Mouse (Mus musculus) intestine, embryonic 16.5 days (tissue): ENCODE measurements around the gene Wsb1. TPM values are rescaled to one million over a fixed set of nuclear protein-coding genes. Genes with fewer than 3 reads are reported as not detected.

Source experiments
- ATAC-seq: fragments of 200-750 bp; cut with Nextera tagmentation; 2 replicates; pipeline ENCODE4 v1.8.0; 2017; ENCODE audit warnings: moderate TSS enrichment, moderate library complexity
- H3K27ac ChIP-seq: fragments of 300-500 bp; sonication (generic); 2 replicates; pipeline ENCODE4 v1.5.1; 2014; ENCODE audit warnings: mild to moderate bottlenecking, low read length
- H3K27me3 ChIP-seq: fragments of 300-500 bp; sonication (generic); replicated peaks from 2 replicates; pipeline ENCODE4 v1.6.1; 2014; ENCODE audit warnings: low read length, control low read depth, mixed read lengths; ENCODE audit not compliant: control insufficient read depth, insufficient read depth
- H3K36me3 ChIP-seq: fragments of 300-500 bp; sonication (generic); 2 replicates; pipeline ENCODE4 v1.6.1; 2014; ENCODE audit warnings: low read length, control low read depth; ENCODE audit not compliant: control insufficient read depth, insufficient read depth
- H3K4me1 ChIP-seq: fragments of 300-500 bp; sonication (generic); 2 replicates; pipeline ENCODE4 v1.6.1; 2014; ENCODE audit warnings: low read length, control low read depth, mixed read lengths; ENCODE audit not compliant: control insufficient read depth, insufficient read depth
- H3K4me2 ChIP-seq: fragments of 300-500 bp; sonication (generic); 2 replicates; pipeline ENCODE4 v1.6.1; 2014; ENCODE audit warnings: low read depth, low read length, control low read depth
- H3K4me3 ChIP-seq: fragments of 300-500 bp; sonication (generic); 2 replicates; pipeline ENCODE4 v1.5.1; 2014; ENCODE audit warnings: mild to moderate bottlenecking, low read length
- H3K9ac ChIP-seq: fragments of 300-500 bp; sonication (generic); 2 replicates; pipeline ENCODE4 v1.6.1; 2014; ENCODE audit warnings: low read depth, low read length
- H3K9me3 ChIP-seq: fragments of 300-500 bp; sonication (generic); 2 replicates; pipeline ENCODE4 v1.6.1; 2016; ENCODE audit warnings: low read length, control low read depth; ENCODE audit not compliant: control insufficient read depth
- WGBS: fragments of 180-500 bp; shearing (Covaris S2); extraction: QIAGEN DNeasy Blood & Tissue Kit; methylation state at CpG from one replicate; pipeline ENCODE4 v1.1.7; 2014; 5-methylcytosine and 5-hydroxymethylcytosine counted together
- polyA plus RNA-seq: library from polyadenylated mRNA; unstranded; fragments of >200 nt; fragmentation: Nextera tagmentation; extraction: Ambion mirVana; gene quantifications from 2 replicates; pipeline ENCODE4 v1.2.1, GENCODE M21; 2015

The Wsb1 gene
- polyA plus RNA-seq, 1 experiment from 2014 or later: 158 TPM

- Histone ChIP-seq H3K36me3 (no peaks in the 10 kb centered on the region), H3K4me1 (peaks cover 47% of the 10 kb centered on the region), H3K9ac (no peak overlapping the region), H3K4me2 (no peak overlapping the region), H3K27me3 (no peaks in the 10 kb centered on the region), H3K4me3 (no peak overlapping the region), H3K27ac (peak overlapping the region; percentile 14; the same call in 1 of the 2 replicates), H3K9me3 (no peaks in the 10 kb centered on the region)
- no peak for ATAC-seq
- WGBS: 54% methylated on average over 5 of the region's 5 CpGs
Measured at GRCm38 (mm10) chr11:79291651-79292050, 37.2 kb upstream of the Wsb1 start.

GRCm38 (mm10) chr11:79290473-79290872, 36.0 kb upstream of the Wsb1 start:
- H3K9ac ChIP-seq: no peak overlapping the region
- H3K4me2 ChIP-seq: no peak overlapping the region
- H3K9me3 ChIP-seq: no peaks in the 10 kb centered on the region
- no peak for ATAC-seq
- no peak overlapping the region for H3K4me3 ChIP-seq
- H3K27me3 ChIP-seq: no peaks in the 10 kb centered on the region
- H3K36me3 ChIP-seq: no peaks in the 10 kb centered on the region
- peaks cover 50% of the 10 kb centered on the region for H3K4me1 ChIP-seq
- H3K27ac ChIP-seq: no peak overlapping the region
- WGBS: 48% methylated on average over 2 of the region's 2 CpGs

GRCm38 (mm10) chr11:79288913-79289640, 34.6 kb upstream of the Wsb1 start:
- WGBS: 71% methylated on average over 5 of the region's 5 CpGs
- no peak overlapping the region for H3K9ac ChIP-seq
- no peak overlapping the region for H3K27ac ChIP-seq
- peaks cover 48% of the 10 kb centered on the region for H3K4me1 ChIP-seq
- no peaks in the 10 kb centered on the region for H3K9me3 ChIP-seq
- H3K4me3 ChIP-seq: no peak overlapping the region
- H3K36me3 ChIP-seq: no peaks in the 10 kb centered on the region
- ATAC-seq: no peak
- H3K27me3 ChIP-seq: no peaks in the 10 kb centered on the region
- H3K4me2 ChIP-seq: no peak overlapping the region

- no peak overlapping the region for H3K4me3 ChIP-seq
- no peaks in the 10 kb centered on the region for H3K9me3 ChIP-seq
- no peak overlapping the region for H3K4me2 ChIP-seq
- peak overlapping the region; percentile 4 for H3K27ac ChIP-seq
- H3K36me3 ChIP-seq: no peaks in the 10 kb centered on the region
- ATAC-seq: no peak
- WGBS: 53% methylated on average over 7 of the region's 7 CpGs
- H3K27me3 ChIP-seq: no peaks in the 10 kb centered on the region
- H3K4me1 ChIP-seq: peaks cover 43% of the 10 kb centered on the region
- 0 out of 2 replicates have a peak overlapping the region, but pooled peaks have one; percentile 27 for H3K9ac ChIP-seq
Measured at GRCm38 (mm10) chr11:79288278-79288843, 33.9 kb upstream of the Wsb1 start.

GRCm38 (mm10) chr11:79287447-79287846, 33.0 kb upstream of the Wsb1 start:
- Histone ChIP-seq H3K27me3 (no peaks in the 10 kb centered on the region), H3K36me3 (no peaks in the 10 kb centered on the region), H3K9me3 (no peaks in the 10 kb centered on the region), H3K27ac (no peak overlapping the region), H3K4me2 (no peak overlapping the region), H3K4me1 (peaks cover 37% of the 10 kb centered on the region), H3K4me3 (no peak overlapping the region), H3K9ac (no peak overlapping the region)
- WGBS: 58% methylated on average over 6 of the region's 6 CpGs
- ATAC-seq: no peak

- Histone ChIP-seq H3K27ac (peak overlapping the region; percentile 47; the same call in 1 of the 2 replicates), H3K36me3 (no peaks in the 10 kb centered on the region), H3K9me3 (no peaks in the 10 kb centered on the region), H3K27me3 (no peaks in the 10 kb centered on the region), H3K9ac (no peak overlapping the region), H3K4me1 (peaks cover 31% of the 10 kb centered on the region), H3K4me2 (no peak overlapping the region), H3K4me3 (no peak overlapping the region)
- no peak for ATAC-seq
- 55% methylated on average over 9 of the region's 9 CpGs for whole genome bisulfite sequencing
Measured at GRCm38 (mm10) chr11:79286305-79286799, 31.9 kb upstream of the Wsb1 start.

GRCm38 (mm10) chr11:79283350-79284030, 29.0 kb upstream of the Wsb1 start:
- ATAC-seq: no peak
- Histone ChIP-seq H3K9ac (no peak overlapping the region), H3K4me2 (no peak overlapping the region), H3K9me3 (no peaks in the 10 kb centered on the region), H3K4me1 (peaks cover 27% of the 10 kb centered on the region), H3K27ac (no peak overlapping the region), H3K36me3 (no peaks in the 10 kb centered on the region), H3K27me3 (no peaks in the 10 kb centered on the region), H3K4me3 (no peak overlapping the region)
- whole genome bisulfite sequencing: 92% methylated on average over 4 of the region's 4 CpGs

- 0 out of 2 replicates have a peak overlapping the region, but pooled peaks have one; percentile 27 for H3K27ac ChIP-seq
- H3K9me3 ChIP-seq: no peaks in the 10 kb centered on the region
- ATAC-seq: no peak
- peaks cover 11% of the 10 kb centered on the region; the same call in 1 of the 2 replicates for H3K4me1 ChIP-seq
- no peaks in the 10 kb centered on the region for H3K27me3 ChIP-seq
- WGBS: 44% methylated on average over 5 of the region's 5 CpGs
- no peaks in the 10 kb centered on the region for H3K36me3 ChIP-seq
- no peak overlapping the region for H3K4me2 ChIP-seq
- H3K9ac ChIP-seq: no peak overlapping the region
- H3K4me3 ChIP-seq: no peak overlapping the region
Measured at GRCm38 (mm10) chr11:79281396-79281795, 26.9 kb upstream of the Wsb1 start.

GRCm38 (mm10) chr11:79279732-79280405, 25.4 kb upstream of the Wsb1 start:
- H3K9me3 ChIP-seq: no peaks in the 10 kb centered on the region
- no peaks in the 10 kb centered on the region for H3K27me3 ChIP-seq
- WGBS: 39% methylated on average over 2 of the region's 2 CpGs
- H3K36me3 ChIP-seq: no peaks in the 10 kb centered on the region
- peaks cover 10% of the 10 kb centered on the region; the same call in 1 of the 2 replicates for H3K4me1 ChIP-seq
- H3K4me2 ChIP-seq: no peak overlapping the region
- no peak overlapping the region for H3K9ac ChIP-seq
- H3K4me3 ChIP-seq: no peak overlapping the region
- H3K27ac ChIP-seq: peak overlapping the region; percentile 57
- ATAC-seq: peak; percentile 60
